Mouse (Mus musculus): ENCODE results near the gene Adamts7.

DNA sequence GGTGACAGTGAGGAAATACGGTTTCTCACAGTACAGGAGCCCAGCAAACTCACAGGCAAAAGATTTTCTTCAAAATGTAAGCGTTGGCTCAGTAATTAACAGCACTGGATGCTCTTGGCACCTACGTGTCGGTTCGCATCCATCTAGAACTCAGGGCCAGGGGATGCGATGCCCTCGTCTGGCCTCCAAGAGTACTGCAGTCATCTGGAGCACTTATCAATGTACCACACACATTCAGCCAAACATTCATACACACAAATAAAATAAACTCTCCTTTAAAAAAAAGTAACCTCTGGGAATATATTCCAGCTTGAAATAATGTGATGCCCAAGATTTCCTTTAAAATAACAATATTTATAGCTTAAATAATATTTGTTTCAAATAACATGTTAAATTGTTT, 78.7 kb downstream of the Adamts7 start:
- TF ChIP-seq POLR2A (IDR thresholded peaks at IDR 0.05; ENCODE audit: borderline replicate concordance, control insufficient read depth, low read depth, low read length) (no peak), CTCF (IDR thresholded peaks at IDR 0.05; ENCODE audit: control insufficient read depth, insufficient read depth, low read length) (peak; percentile 91)
